Mouse (Mus musculus): ENCODE measurements at regions not wholly inside any gene's neighbourhood (a gene's known extent, or its start where the extent isn't known, plus 50 kb on each side); places are given as distances from the start of the nearest gene placed in this dataset.

GRCm38 (mm10) chr1:190417326-190417725 lies 246.8 kb upstream of the Prox1 start:
- no peak for DNase-seq (ENCODE audit: low spot score in 2 of 2)

GRCm38 (mm10) chr1:190411756-190412155 lies 241.2 kb upstream of the Prox1 start:
- DNase-seq (ENCODE audit: low spot score in 2 of 2): no peak

GRCm38 (mm10) chr1:190403335-190403734 lies 232.8 kb upstream of the Prox1 start:
- no peak for DNase-seq (ENCODE audit: low spot score in 2 of 2)

GRCm38 (mm10) chr1:190398308-190398707 lies 227.8 kb upstream of the Prox1 start:
- DNase-seq (ENCODE audit: low spot score in 2 of 2): no peak

GRCm38 (mm10) chr1:190397811-190398210 lies 227.3 kb upstream of the Prox1 start:
- no peak for DNase-seq (ENCODE audit: low spot score in 2 of 2)

GRCm38 (mm10) chr1:190393061-190393460 lies 222.5 kb upstream of the Prox1 start:
- no peak for DNase-seq (ENCODE audit: low spot score in 2 of 2)

GRCm38 (mm10) chr1:190388853-190389252 lies 218.3 kb upstream of the Prox1 start:
- DNase-seq (ENCODE audit: low spot score in 2 of 2): no peak

- DNase-seq (ENCODE audit: low spot score in 2 of 2): no peak
Observed at GRCm38 (mm10) chr1:190384555-190384954, 214.0 kb upstream of the Prox1 start.

GRCm38 (mm10) chr1:190383256-190383838 lies 212.8 kb upstream of the Prox1 start:
- no peak for DNase-seq (ENCODE audit: low spot score in 2 of 2)

GRCm38 (mm10) chr1:190380151-190380550 lies 209.6 kb upstream of the Prox1 start:
- no peak for DNase-seq (ENCODE audit: low spot score in 2 of 2)

GRCm38 (mm10) chr1:190375160-190375880 lies 204.8 kb upstream of the Prox1 start:
- peak in 1 of 2 experiments; percentile 24 for DNase-seq (ENCODE audit: low spot score in 2 of 2)

GRCm38 (mm10) chr1:190374270-190374669 lies 203.8 kb upstream of the Prox1 start:
- no peak for DNase-seq (ENCODE audit: low spot score in 2 of 2)

- no peak for DNase-seq (ENCODE audit: low spot score in 2 of 2)
Observed at GRCm38 (mm10) chr1:190366631-190367030, 196.1 kb upstream of the Prox1 start.

GRCm38 (mm10) chr1:190365126-190365525 lies 194.6 kb upstream of the Prox1 start:
- DNase-seq (ENCODE audit: low spot score in 2 of 2): no peak

GRCm38 (mm10) chr1:190360661-190361060 lies 190.1 kb upstream of the Prox1 start:
- DNase-seq (ENCODE audit: low spot score in 2 of 2): no peak

- DNase-seq (ENCODE audit: low spot score in 2 of 2): no peak
Observed at GRCm38 (mm10) chr1:190357779-190358178, 187.3 kb upstream of the Prox1 start.

- DNase-seq (ENCODE audit: low spot score in 2 of 2): no peak
Observed at GRCm38 (mm10) chr1:190347610-190348009, 177.1 kb upstream of the Prox1 start.

GRCm38 (mm10) chr1:190340715-190341114 lies 170.2 kb upstream of the Prox1 start:
- no peak for DNase-seq (ENCODE audit: low spot score in 2 of 2)

- no peak for DNase-seq (ENCODE audit: low spot score in 2 of 2)
Observed at GRCm38 (mm10) chr1:190334471-190334870, 164.0 kb upstream of the Prox1 start.

- DNase-seq (ENCODE audit: low spot score in 2 of 2): peak; percentile 12 to 22
Observed at GRCm38 (mm10) chr1:190334053-190334452, 163.5 kb upstream of the Prox1 start.

GRCm38 (mm10) chr1:190332001-190332400 lies 161.5 kb upstream of the Prox1 start:
- DNase-seq (ENCODE audit: low spot score in 2 of 2): no peak

- peak in 1 of 2 experiments; percentile 1 for DNase-seq (ENCODE audit: low spot score in 2 of 2)
Observed at GRCm38 (mm10) chr1:190324562-190324961, 154.0 kb upstream of the Prox1 start.

- peak in 1 of 2 experiments; percentile 0 for DNase-seq (ENCODE audit: low spot score in 2 of 2)
Observed at GRCm38 (mm10) chr1:190323671-190324070, 153.2 kb upstream of the Prox1 start.

All from layer of hippocampus, postnatal 10 days (tissue).